Mouse (Mus musculus) left cerebral cortex, adult 2 months (tissue): ENCODE measurements at regions not wholly inside any gene's neighbourhood (a gene's known extent, or its start where the extent isn't known, plus 50 kb on each side); places are given as distances from the start of the nearest gene placed in this dataset.

ENCODE experiments used
- DNase-seq, 2 experiments: peaks; one replicate each; pipeline ENCODE4 v3.0.0; 2021 to 2022; ENCODE audit warnings: low spot score in 2 of 2, mixed read lengths in 1 of 2; ENCODE audit errors: extremely low spot score in 1 of 2
- H3K27ac ChIP-seq: fragments of 200-600 bp; 2 replicates; pipeline ENCODE4 v1.8.1; 2022
- H3K4me3 ChIP-seq: fragments of 200-600 bp; 2 replicates; pipeline ENCODE4 v1.8.1; 2022
- CTCF ChIP-seq: fragments of 200-600 bp; IDR thresholded peaks from 2 replicates; pipeline ENCODE4 v1.8.1; 2022; ENCODE audit warnings: antibody characterized with exemption, mild to moderate bottlenecking, moderate library complexity
- intact Hi-C: fragments of 180-260 bp; cut with DNase I; formaldehyde crosslinking; loops from one replicate; pipeline ENCODE4 v1.15.1; 2025

- no peak overlapping the region for H3K27ac ChIP-seq
- peak; percentile 40 to 47 for DNase-seq
- peak; percentile 80 for TF ChIP-seq CTCF
- intact Hi-C loops, result loop anchor here (5.0 kb wide), 2 partner anchors 306 to 314 kb away; no protein-coding TSS in a partner anchor
- H3K4me3 ChIP-seq, result no peak overlapping the region
These were observed 396.7 kb downstream of the Fam19a5 start for GRCm38 (mm10) chr15:87940837-87941236.

GRCm38 (mm10) chr15:87952531-87952930, 408.4 kb downstream of the Fam19a5 start:
- no peak overlapping the region for H3K27ac ChIP-seq
- no peak overlapping the region for H3K4me3 ChIP-seq
- no peak for TF ChIP-seq CTCF
- intact Hi-C loops, result no loop called here
- no peak for DNase-seq

GRCm38 (mm10) chr15:87955685-87956256, 411.7 kb downstream of the Fam19a5 start:
- intact Hi-C loops, result no loop called here
- no peak overlapping the region for H3K27ac ChIP-seq
- no peak overlapping the region for H3K4me3 ChIP-seq
- DNase-seq, result no peak
- TF ChIP-seq CTCF, result no peak

GRCm38 (mm10) chr15:87958866-87959265, 414.8 kb downstream of the Fam19a5 start:
- no peak overlapping the region for H3K4me3 ChIP-seq
- no peak for DNase-seq
- no peak for TF ChIP-seq CTCF
- no peak overlapping the region for H3K27ac ChIP-seq
- intact Hi-C loops, result no loop called here

- intact Hi-C loops, result no loop called here
- no peak for DNase-seq
- Histone ChIP-seq H3K4me3 (no peak overlapping the region), H3K27ac (no peak overlapping the region)
- TF ChIP-seq CTCF, result no peak
These were observed 428.5 kb downstream of the Fam19a5 start for GRCm38 (mm10) chr15:87972641-87973040.

GRCm38 (mm10) chr15:87987322-87987985, 443.4 kb downstream of the Fam19a5 start:
- Histone ChIP-seq H3K4me3 (no peak overlapping the region), H3K27ac (no peak overlapping the region)
- no peak for TF ChIP-seq CTCF
- intact Hi-C loops, result no loop called here
- no peak for DNase-seq

- TF ChIP-seq CTCF, result no peak
- Histone ChIP-seq H3K4me3 (no peak overlapping the region), H3K27ac (no peak overlapping the region)
- intact Hi-C loops, result no loop called here
- no peak for DNase-seq
These were observed 450.4 kb downstream of the Fam19a5 start for GRCm38 (mm10) chr15:87994546-87994945.

- DNase-seq, result no peak
- TF ChIP-seq CTCF, result no peak
- Histone ChIP-seq H3K27ac (no peak overlapping the region), H3K4me3 (no peak overlapping the region)
- intact Hi-C loops, result no loop called here
These were observed 473.0 kb downstream of the Fam19a5 start for GRCm38 (mm10) chr15:88017076-88017475.

- no peak overlapping the region for H3K4me3 ChIP-seq
- H3K27ac ChIP-seq, result no peak overlapping the region
- intact Hi-C loops, result no loop called here
- DNase-seq, result no peak
- TF ChIP-seq CTCF, result no peak
These were observed 488.7 kb downstream of the Fam19a5 start for GRCm38 (mm10) chr15:88032751-88033150.

GRCm38 (mm10) chr15:88033725-88034124, 489.6 kb downstream of the Fam19a5 start:
- intact Hi-C loops, result no loop called here
- no peak; the same call in none of the 2 replicates for TF ChIP-seq CTCF
- no peak overlapping the region for H3K27ac ChIP-seq
- H3K4me3 ChIP-seq, result no peak overlapping the region
- no peak for DNase-seq

GRCm38 (mm10) chr15:88035486-88035885, 491.4 kb downstream of the Fam19a5 start:
- no peak for DNase-seq
- no peak for TF ChIP-seq CTCF
- intact Hi-C loops, result no loop called here
- Histone ChIP-seq H3K27ac (no peak overlapping the region), H3K4me3 (no peak overlapping the region)

GRCm38 (mm10) chr15:88036146-88037000, 492.3 kb downstream of the Fam19a5 start:
- intact Hi-C loops, result no loop called here
- DNase-seq, result no peak
- Histone ChIP-seq H3K4me3 (no peak overlapping the region), H3K27ac (no peak overlapping the region)
- no peak for TF ChIP-seq CTCF
